Comparison of ENCODE assay signal across 19 mouse cellular contexts in genomic region chr11:118136172-118136632, GRCm38 (mm10). TPM values are rescaled to one million over a fixed set of nuclear protein-coding genes. Genes with fewer than 3 reads are reported as not detected.
A peak's percentile ranks its signal among the peaks of the same experiment; 100 is the strongest.
DNase-seq lines count a peak whose midpoint lies in the region; ATAC-seq and TF ChIP-seq lines count a peak whose summit lies in the region.
"Had no signal": no experiment of that assay in that cellular context is flagged by ENCODE, and none has a peak within 500 bp of the region (broad histone marks: within the 10 kb centered on the region; RNA-seq: fewer than 3 reads in every experiment).

No protein-coding gene starts in this region.

- no peak for TF ChIP-seq CTCF in olfactory bulb, adult 2 months (IDR thresholded peaks at IDR 0.05; ENCODE audit: insufficient read depth, low read depth, low read length)

- no peaks in the 10 kb centered on the region for H3K27me3 ChIP-seq in midbrain, embryonic 10.5 days (ENCODE audit: low read depth, poor library complexity, severe bottlenecking)
- no peaks in the 10 kb centered on the region for H3K27me3 ChIP-seq in midbrain, embryonic 16.5 days (ENCODE audit: control insufficient read depth, insufficient read depth, low read depth, low read length)
- H3K27me3 ChIP-seq in embryonic facial prominence, embryonic 10.5 days (replicated peaks; ENCODE audit: low read depth, poor library complexity, severe bottlenecking), result no peaks in the 10 kb centered on the region
- no peaks in the 10 kb centered on the region for H3K27me3 ChIP-seq in intestine, embryonic 16.5 days (replicated peaks; ENCODE audit: control insufficient read depth, insufficient read depth, low read length)

- H3K9me3 ChIP-seq in midbrain, embryonic 10.5 days (replicated peaks), result no peaks in the 10 kb centered on the region
- no peaks in the 10 kb centered on the region; the same call in 1 of the 2 replicates for H3K9me3 ChIP-seq in midbrain, embryonic 16.5 days (replicated peaks; ENCODE audit: control insufficient read depth, low read length, poor library complexity, severe bottlenecking)
- H3K9me3 ChIP-seq in embryonic facial prominence, embryonic 10.5 days, result peaks cover 5% of the 10 kb centered on the region; the same call in 1 of the 2 replicates
- no peaks in the 10 kb centered on the region; the same call in 1 of the 2 replicates for H3K9me3 ChIP-seq in intestine, embryonic 16.5 days (ENCODE audit: control insufficient read depth, low read length)

- peaks cover 26% of the 10 kb centered on the region for H3K4me1 ChIP-seq in midbrain, embryonic 10.5 days
- H3K4me1 ChIP-seq in midbrain, embryonic 16.5 days (ENCODE audit: control insufficient read depth, insufficient read depth, low read length), result peaks cover 4% of the 10 kb centered on the region; the same call in 1 of the 2 replicates
- peaks cover 45% of the 10 kb centered on the region for H3K4me1 ChIP-seq in embryonic facial prominence, embryonic 10.5 days
- peaks cover 39% of the 10 kb centered on the region for H3K4me1 ChIP-seq in olfactory bulb, adult 2 months (ENCODE audit: control insufficient read depth, insufficient read depth, low read length)
- peaks cover 26% of the 10 kb centered on the region for H3K4me1 ChIP-seq in intestine, embryonic 16.5 days (ENCODE audit: control insufficient read depth, insufficient read depth, low read length)

- peak; percentile 26 for DNase-seq in cerebellum, adult 11 months
- DNase-seq in cerebellum, postnatal 4 days (ENCODE audit: low spot score in 2 of 2), result no peak
- no peak for DNase-seq in midbrain, embryonic 10.5 days (ENCODE audit: low spot score)
- DNase-seq in embryonic facial prominence, embryonic 10.5 days (ENCODE audit: low spot score), result no peak
- no peak for DNase-seq in neural tube, embryonic 10.5 days (ENCODE audit: extremely low spot score, low spot score)
- DNase-seq: adrenal gland, postnatal 25 days; heart, postnatal 4 days; kidney, adult 18-20 months; kidney, postnatal 25 days; liver, postnatal 0 days; lung, postnatal 10 days; midbrain, embryonic 14.5 days; retina, postnatal 1 day; thymus, postnatal 4 days had no signal

- H3K36me3 ChIP-seq in midbrain, embryonic 10.5 days, result no peaks in the 10 kb centered on the region
- H3K36me3 ChIP-seq in midbrain, embryonic 16.5 days (ENCODE audit: control insufficient read depth, insufficient read depth, low read length), result no peaks in the 10 kb centered on the region
- no peaks in the 10 kb centered on the region for H3K36me3 ChIP-seq in embryonic facial prominence, embryonic 10.5 days (replicated peaks)
- no peaks in the 10 kb centered on the region for H3K36me3 ChIP-seq in intestine, embryonic 16.5 days (ENCODE audit: control insufficient read depth, insufficient read depth, low read length)

- no peak overlapping the region for H3K4me2 ChIP-seq in midbrain, embryonic 16.5 days (ENCODE audit: low read length)
- no peak overlapping the region for H3K4me2 ChIP-seq in intestine, embryonic 16.5 days (ENCODE audit: low read depth, low read length)

- H3K9ac ChIP-seq in midbrain, embryonic 16.5 days (ENCODE audit: low read depth, low read length), result no peak overlapping the region
- H3K9ac ChIP-seq in intestine, embryonic 16.5 days (ENCODE audit: low read depth, low read length), result no peak overlapping the region
- H3K9ac ChIP-seq: liver, postnatal 0 days had no signal

- H3K27ac ChIP-seq in midbrain, embryonic 10.5 days (replicated peaks), result peak overlapping the region; percentile 1; the same call in 1 of the 2 replicates
- H3K27ac ChIP-seq in midbrain, embryonic 16.5 days (ENCODE audit: low read length), result no peak overlapping the region
- H3K27ac ChIP-seq in embryonic facial prominence, embryonic 10.5 days (replicated peaks), result 0 out of 2 replicates have a peak overlapping the region, but pooled peaks have one; percentile 7
- peak overlapping the region; percentile 9; the same call in 1 of the 2 replicates for H3K27ac ChIP-seq in olfactory bulb, adult 2 months (ENCODE audit: insufficient read depth, low read depth, low read length)
- no peak overlapping the region for H3K27ac ChIP-seq in intestine, embryonic 16.5 days (ENCODE audit: low read length)

- WGBS in midbrain, embryonic 10.5 days, result 41% methylated on average over 5 of the region's 5 CpGs
- 38% methylated on average over 5 of the region's 5 CpGs for WGBS in midbrain, embryonic 16.5 days
- 42% methylated on average over 5 of the region's 5 CpGs for WGBS in embryonic facial prominence, embryonic 10.5 days
- 23% methylated on average over 5 of the region's 5 CpGs for WGBS in olfactory bulb, adult 2 months
- 53% methylated on average over 5 of the region's 5 CpGs for WGBS in intestine, embryonic 16.5 days

- no peak for ATAC-seq in midbrain, embryonic 16.5 days
- no peak for ATAC-seq in intestine, embryonic 16.5 days
- ATAC-seq: CD4-positive, CD25-positive, alpha-beta regulatory T cell, adult 4 months; forebrain, embryonic 16.5 days; liver, postnatal 0 days had no signal

- no peak for TF ChIP-seq POLR2A in olfactory bulb, adult 2 months (IDR thresholded peaks at IDR 0.05; ENCODE audit: insufficient read depth, low read depth, low read length)

- H3K4me3 ChIP-seq in midbrain, embryonic 10.5 days, result no peak overlapping the region
- H3K4me3 ChIP-seq in midbrain, embryonic 16.5 days (ENCODE audit: low read depth, low read length), result no peak overlapping the region
- no peak overlapping the region for H3K4me3 ChIP-seq in embryonic facial prominence, embryonic 10.5 days
- no peak overlapping the region for H3K4me3 ChIP-seq in olfactory bulb, adult 2 months (ENCODE audit: insufficient read depth, low read depth, low read length)
- H3K4me3 ChIP-seq in intestine, embryonic 16.5 days (ENCODE audit: low read length), result no peak overlapping the region

RNA-seq across cellular contexts. Expression of gene Dnah17, which starts 5.8 kb away (rescaled TPM):
- 0.14 and 0.17 TPM in 2 replicates for polyA plus RNA-seq in midbrain, embryonic 10.5 days (2016; fragmentation: Nextera tagmentation; extraction: Ambion mirVana)
- 0.20 and 0.35 TPM in 2 replicates for polyA plus RNA-seq in midbrain, embryonic 16.5 days (2015; fragmentation: Nextera tagmentation; extraction: Ambion mirVana)
- 0.17 and 0.19 TPM in 2 replicates for polyA plus RNA-seq in embryonic facial prominence, embryonic 10.5 days (2016; fragmentation: Nextera tagmentation; extraction: Ambion mirVana)
- polyA plus RNA-seq in olfactory bulb, adult 2 months (2012; ENCODE audit: insufficient read depth, insufficient read length, low replicate concordance, missing spikeins), result not detected in 2 replicates
- 0.09 and 0.13 TPM in 2 replicates for polyA plus RNA-seq in intestine, embryonic 16.5 days (2015; fragmentation: Nextera tagmentation; extraction: Ambion mirVana)

Comparison
In these comparisons a context has a peak if more than half of its experiments do, and no peak if none do; other contexts are left out.
1. H3K27ac ChIP-seq: peak in midbrain, embryonic 10.5 days (single experiment), embryonic facial prominence, embryonic 10.5 days (single experiment) and olfactory bulb, adult 2 months (single experiment); none in midbrain, embryonic 16.5 days (single experiment) and intestine, embryonic 16.5 days (single experiment).